Mouse (Mus musculus) mesoderm, embryonic 11.5 days (tissue): ENCODE data around the gene Dhx32.
A peak's percentile ranks its signal among the peaks of the same experiment; 100 is the strongest.
"Not testable (repeated sequence)": the region's sequence is repeated elsewhere in the genome, so short reads cannot be mapped to it uniquely, and the experiment has no call there.

Experiments
- DNase-seq: peaks from one replicate; pipeline ENCODE4 v3.0.0-alpha.2; 2012; ENCODE audit warnings: low read depth, low spot score

The Dhx32 gene

GRCm38 (mm10) chr7:133729351-133729750, 53.2 kb downstream of the Dhx32 start:
- no peak for DNase-seq

GRCm38 (mm10) chr7:133727027-133727426, 55.5 kb downstream of the Dhx32 start:
- DNase-seq: no peak

DNA sequence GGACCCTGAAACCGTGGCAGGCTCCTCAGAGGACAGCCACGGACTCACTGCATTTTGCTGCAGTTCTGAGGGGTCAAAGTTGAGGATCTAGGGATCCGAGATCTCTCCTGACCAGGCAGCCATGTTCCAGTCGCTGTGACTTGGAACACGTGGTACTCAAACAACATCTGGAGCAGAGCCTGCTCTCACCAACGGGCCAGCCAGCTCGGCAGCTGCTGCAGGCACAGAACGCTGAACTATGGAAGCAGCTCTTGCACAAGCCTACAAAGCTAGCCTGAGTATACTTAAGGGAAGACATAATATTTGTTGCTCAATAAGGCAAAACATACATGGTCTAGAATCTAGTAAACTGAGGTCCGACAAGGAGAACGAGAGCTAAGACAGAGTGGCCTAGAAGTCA, 57.0 kb downstream of the Dhx32 start:
- no peak for DNase-seq

GRCm38 (mm10) chr7:133724844-133725243, 57.7 kb downstream of the Dhx32 start:
- DNase-seq: no peak

DNA sequence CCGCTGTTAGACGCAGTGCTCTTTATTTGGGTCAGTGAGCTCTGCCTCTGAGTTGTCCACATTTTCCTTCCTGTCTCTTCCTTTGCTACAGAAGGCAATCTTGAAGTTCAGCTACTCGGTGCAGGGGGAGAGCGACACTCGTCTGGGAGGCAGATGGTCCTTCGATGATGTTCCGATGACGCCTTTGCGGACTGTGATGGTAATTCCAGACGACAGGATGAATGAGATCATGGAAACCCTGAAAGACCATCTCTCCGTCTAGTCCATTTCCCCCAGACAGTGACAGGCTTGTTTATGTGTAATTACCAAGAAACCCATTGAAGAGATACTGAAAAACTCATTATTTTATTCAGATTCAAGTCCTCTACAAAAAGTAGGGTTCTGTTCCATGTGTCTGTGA, 61.9 kb downstream of the Dhx32 start:
- DNase-seq: no peak

DNA sequence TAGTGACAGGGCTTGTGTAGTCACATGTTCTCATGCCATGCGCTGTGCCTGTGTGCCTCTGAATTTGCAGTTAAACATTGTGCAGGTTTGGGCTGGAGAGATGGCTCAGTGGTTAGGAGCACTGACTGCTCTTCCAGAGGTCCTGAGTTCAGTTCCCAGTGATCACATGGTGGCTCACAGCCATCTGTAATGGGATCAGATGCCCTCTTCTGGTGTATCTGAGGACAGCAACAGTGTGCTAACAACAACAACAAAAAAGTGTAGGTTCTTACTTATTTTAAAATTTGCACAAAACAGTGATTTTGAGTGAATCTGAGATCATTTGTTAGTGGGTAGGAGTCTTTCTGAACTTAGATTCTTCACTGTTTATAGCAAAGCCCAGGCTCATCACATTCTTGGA, 63.9 kb downstream of the Dhx32 start:
- DNase-seq: no peak

GRCm38 (mm10) chr7:133715387-133715786, 67.1 kb downstream of the Dhx32 start:
- no peak for DNase-seq

DNA sequence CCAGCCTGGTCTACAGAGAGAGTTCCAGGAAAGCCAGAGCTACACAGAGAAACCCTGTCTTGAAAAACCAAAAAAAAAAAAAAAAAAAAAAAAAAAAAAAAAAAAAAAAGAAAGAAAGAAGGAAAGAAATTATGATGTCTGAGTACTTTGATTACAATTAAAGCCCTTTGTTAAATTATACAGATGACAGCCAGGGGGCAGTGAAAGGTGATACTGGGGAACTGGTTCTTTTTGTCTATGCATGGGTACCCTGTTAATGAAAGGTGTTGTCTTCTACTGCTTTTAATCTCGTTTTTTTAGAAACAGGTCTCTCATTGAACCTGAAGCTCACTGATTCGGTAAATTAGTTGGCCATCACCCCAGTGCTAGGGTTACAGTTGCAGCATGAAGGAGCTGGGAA, 75.2 kb downstream of the Dhx32 start:
- DNase-seq: no peak

DNA sequence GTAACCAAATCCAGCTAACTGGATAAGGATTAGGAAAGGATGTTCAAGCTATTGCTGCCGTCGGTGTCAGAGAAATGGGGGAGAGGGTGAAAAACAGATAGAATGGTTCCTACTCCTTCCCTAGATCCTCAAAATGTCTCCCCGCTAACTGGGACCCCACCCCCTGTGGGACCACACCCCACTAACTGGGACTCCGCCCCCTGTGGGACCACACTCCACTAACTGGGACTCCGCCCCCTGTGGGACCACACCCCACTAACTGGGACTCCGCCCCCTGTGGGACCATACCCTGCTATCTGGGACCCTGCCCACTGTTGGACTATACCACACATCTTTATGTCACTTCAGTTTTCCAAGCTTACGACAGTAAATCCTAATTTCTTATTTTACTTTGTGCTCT, 78.6 kb downstream of the Dhx32 start:
- DNase-seq: no peak

GRCm38 (mm10) chr7:133702333-133702732, 80.2 kb downstream of the Dhx32 start:
- DNase-seq: no peak

DNA sequence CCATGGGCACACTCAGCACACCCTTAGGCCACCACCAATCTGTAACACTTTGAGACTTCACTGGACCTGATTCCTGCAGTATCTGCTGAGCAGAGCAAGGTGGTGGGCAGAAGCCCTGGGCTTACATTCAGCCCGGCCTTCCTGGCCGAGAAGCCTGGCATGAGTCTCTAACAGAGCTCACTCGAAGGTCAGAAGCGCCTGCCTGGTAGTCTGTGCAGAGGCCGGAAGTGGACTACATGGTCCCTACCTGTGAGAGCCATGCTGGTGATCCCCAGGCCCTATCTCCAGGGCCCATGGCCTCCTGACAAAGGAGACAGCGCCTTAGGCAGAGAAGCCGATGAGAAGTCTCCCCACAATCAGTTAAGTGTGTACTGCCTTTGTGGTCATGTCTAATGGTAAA, 81.2 kb downstream of the Dhx32 start:
- DNase-seq: no peak

- no peak for DNase-seq
Observed at GRCm38 (mm10) chr7:133699885-133700284, 82.6 kb downstream of the Dhx32 start.

GRCm38 (mm10) chr7:133698021-133698709, 84.4 kb downstream of the Dhx32 start:
- no peak for DNase-seq

GRCm38 (mm10) chr7:133685644-133686043, 96.9 kb downstream of the Dhx32 start:
- DNase-seq: not testable (repeated sequence)

DNA sequence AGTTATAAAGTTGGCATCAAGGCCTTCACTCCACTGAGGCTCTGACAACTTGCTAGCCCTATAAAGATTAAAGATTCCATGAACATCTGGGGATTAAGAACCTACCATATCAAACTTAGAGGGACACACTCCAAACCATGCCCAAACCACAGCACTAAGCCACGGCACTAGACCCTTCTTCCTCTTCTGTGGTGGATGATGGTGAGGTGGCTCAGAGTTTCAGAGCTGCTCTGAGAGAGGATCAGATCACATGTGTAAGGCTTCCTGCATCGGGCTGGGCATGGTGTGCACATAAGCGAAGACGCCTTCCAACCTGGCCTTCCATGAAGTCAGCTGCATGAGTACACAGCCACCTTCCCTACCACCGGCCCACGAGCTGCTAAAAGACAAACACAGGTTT, 97.8 kb downstream of the Dhx32 start:
- no peak for DNase-seq

DNA sequence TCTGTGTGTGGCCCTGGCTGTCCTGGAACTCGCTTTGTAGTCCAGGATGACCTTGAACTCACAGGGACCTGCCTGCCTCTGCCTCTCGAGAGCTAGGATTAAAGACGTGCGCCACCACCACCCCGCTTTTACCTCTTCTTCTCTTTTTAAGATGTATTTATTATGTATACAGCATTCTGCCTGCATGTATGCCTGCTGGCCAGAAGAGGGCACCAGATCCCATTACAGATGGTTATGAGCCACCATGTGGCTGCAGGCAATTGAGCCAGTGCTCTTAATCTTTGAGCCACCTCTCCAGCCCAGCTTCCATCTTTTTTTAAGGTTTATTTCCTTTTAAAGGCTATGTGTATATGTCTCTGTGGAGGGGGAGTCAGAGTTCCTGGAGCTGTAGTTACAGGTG, 98.4 kb downstream of the Dhx32 start:
- DNase-seq: no peak

GRCm38 (mm10) chr7:133683626-133684025, 98.9 kb downstream of the Dhx32 start:
- DNase-seq: no peak

GRCm38 (mm10) chr7:133679961-133680360, 102.6 kb downstream of the Dhx32 start, which contains the start of gene Mmp21:
Gene Mmp21, minus strand, starts transcription at chr7:133680061.
- no peak for DNase-seq

DNA sequence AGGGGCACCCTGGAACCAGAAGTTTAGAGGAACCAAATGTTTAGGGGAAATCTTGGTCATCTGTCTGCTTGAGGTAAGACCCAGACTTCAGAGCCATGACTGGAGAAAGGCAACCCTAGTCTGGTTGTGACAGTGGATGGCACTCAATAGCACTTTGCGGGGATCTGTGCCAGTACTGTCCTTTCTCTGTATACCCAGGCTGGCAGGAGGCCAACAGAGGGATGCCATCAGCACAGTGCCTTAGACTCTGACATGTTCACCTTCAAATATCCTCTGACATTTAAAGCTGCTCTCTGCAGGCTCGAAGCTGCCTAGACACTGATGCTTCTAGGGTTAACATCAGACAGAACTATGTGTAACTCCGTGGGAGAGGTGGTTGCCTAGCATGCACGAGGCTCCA, 103.1 kb downstream of the Dhx32 start:
- no peak for DNase-seq

DNA sequence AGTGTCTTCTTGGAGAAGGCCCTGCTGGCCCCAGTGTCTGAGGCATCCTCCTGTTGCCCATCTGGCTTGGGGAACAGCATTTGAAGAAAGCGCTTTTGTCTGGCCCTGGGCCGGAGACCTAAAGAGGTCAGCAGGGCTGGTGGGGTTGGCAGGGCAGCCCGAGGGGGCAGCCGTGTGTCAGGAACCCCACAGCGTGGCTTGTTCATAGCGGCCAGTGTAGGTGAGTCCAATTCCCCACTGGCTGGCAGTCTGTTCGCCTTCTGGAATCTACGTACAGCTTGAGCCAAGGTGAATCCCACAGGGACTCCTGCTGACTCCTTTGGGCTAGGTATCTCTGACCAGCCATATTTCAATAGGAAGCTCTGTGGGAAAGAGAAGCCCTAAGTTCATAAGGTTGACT, 103.8 kb downstream of the Dhx32 start:
- no peak for DNase-seq

GRCm38 (mm10) chr7:133676002-133676401, 106.5 kb downstream of the Dhx32 start:
- DNase-seq: peak; percentile 15
